15 mouse cellular contexts compared by ENCODE assay signal in the genomic region with DNA sequence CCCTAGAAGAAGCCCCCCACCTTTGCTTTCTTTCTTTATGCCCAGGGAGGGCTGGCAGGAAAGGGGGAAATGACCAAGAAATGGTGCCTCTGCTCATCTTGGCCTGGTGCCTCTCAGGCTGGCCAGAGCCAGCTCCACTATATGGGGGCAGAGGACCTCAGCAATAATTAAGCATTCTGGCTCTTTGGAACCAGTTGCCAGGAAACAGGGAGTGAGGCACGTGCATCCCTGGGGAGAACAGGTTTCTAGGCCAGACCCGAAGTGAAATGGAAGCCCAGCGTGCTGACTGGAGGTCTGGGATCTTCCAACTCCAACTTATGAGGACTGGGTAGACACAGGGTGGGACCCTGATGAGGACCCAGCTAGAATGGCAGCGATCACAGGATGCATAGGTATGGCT. TPM values are rescaled to one million over a fixed set of nuclear protein-coding genes. Genes with fewer than 3 reads are reported as not detected.
DNase-seq lines count a peak whose midpoint lies in the region; ATAC-seq lines count a peak whose summit lies in the region.
"Had no signal": no experiment of that assay in that cellular context is flagged by ENCODE, and none has a peak within 500 bp of the region (broad histone marks: within the 10 kb centered on the region; RNA-seq: fewer than 3 reads in every experiment).

No protein-coding gene starts in this region.

- H3K9ac ChIP-seq in embryonic facial prominence, embryonic 12.5 days = no peak overlapping the region
- H3K9ac ChIP-seq in hindbrain, embryonic 12.5 days = no peak overlapping the region

- intact Hi-C loops in heart, postnatal 25 days (cut with DNase I) = loop anchor here (5.0 to 10.0 kb wide), 2 partner anchors 229 to 244 kb away; a partner anchor contains a TSS

- H3K4me2 ChIP-seq in embryonic facial prominence, embryonic 12.5 days (replicated peaks) = peak overlapping the region; percentile 93; the same call in 1 of the 2 replicates
- 0 out of 2 replicates have a peak overlapping the region, but pooled peaks have one; percentile 96 for H3K4me2 ChIP-seq in hindbrain, embryonic 12.5 days (replicated peaks)

- H3K4me1 ChIP-seq in embryonic facial prominence, embryonic 12.5 days = peaks cover 32% of the 10 kb centered on the region
- H3K4me1 ChIP-seq in hindbrain, embryonic 12.5 days = peaks cover 36% of the 10 kb centered on the region

- H3K27me3 ChIP-seq in embryonic facial prominence, embryonic 12.5 days = peaks cover 51% of the 10 kb centered on the region
- H3K27me3 ChIP-seq in hindbrain, embryonic 12.5 days = peaks cover 52% of the 10 kb centered on the region

- DNase-seq in kidney, adult 18-20 months = peak; percentile 28
- no peak for DNase-seq in kidney, postnatal 10 days
- peak; percentile 26 for DNase-seq in naive thymus-derived CD4-positive, alpha-beta T cell, adult 2 months (ENCODE audit: low read depth)
- no peak for DNase-seq in adrenal gland, postnatal 36 days
- no peak for DNase-seq in frontal cortex, adult 2 months (ENCODE audit: extremely low spot score in 1 of 2, low spot score in 1 of 2)
- no peak for DNase-seq in heart, postnatal 25 days (ENCODE audit: low spot score)
- DNase-seq: gastrocnemius, postnatal 36 days; heart, postnatal 14 days had no signal

- H3K36me3 ChIP-seq in embryonic facial prominence, embryonic 12.5 days = no peaks in the 10 kb centered on the region
- H3K36me3 ChIP-seq in hindbrain, embryonic 12.5 days = no peaks in the 10 kb centered on the region
- H3K36me3 ChIP-seq: limb, embryonic 15.5 days had no signal

- no peak overlapping the region for H3K4me3 ChIP-seq in embryonic facial prominence, embryonic 12.5 days
- no peak overlapping the region for H3K4me3 ChIP-seq in hindbrain, embryonic 12.5 days

- 36% methylated on average over 4 of the region's 4 CpGs for WGBS in embryonic facial prominence, embryonic 12.5 days
- 28% methylated on average over 4 of the region's 4 CpGs for WGBS in hindbrain, embryonic 12.5 days

- no peak overlapping the region for H3K27ac ChIP-seq in embryonic facial prominence, embryonic 12.5 days
- no peak overlapping the region for H3K27ac ChIP-seq in hindbrain, embryonic 12.5 days
- H3K27ac ChIP-seq: limb, embryonic 15.5 days had no signal

- no peaks in the 10 kb centered on the region for H3K9me3 ChIP-seq in embryonic facial prominence, embryonic 12.5 days
- H3K9me3 ChIP-seq in hindbrain, embryonic 12.5 days (replicated peaks) = no peaks in the 10 kb centered on the region
- H3K9me3 ChIP-seq: limb, embryonic 15.5 days had no signal

- ATAC-seq in embryonic facial prominence, embryonic 12.5 days (ENCODE audit: insufficient number of reproducible peaks, insufficient read depth, low FRiP score, low TSS enrichment) = no peak
- ATAC-seq in hindbrain, embryonic 12.5 days (ENCODE audit: low FRiP score) = no peak

RNA-seq across cellular contexts. Expression of a gene that starts 0.5 kb away (rescaled TPM):
- polyA plus RNA-seq in embryonic facial prominence, embryonic 12.5 days (2016; fragmentation: Nextera tagmentation; extraction: Ambion mirVana) = not detected in 2 replicates
- 0.35 and 0.39 TPM in 2 replicates for polyA plus RNA-seq in hindbrain, embryonic 12.5 days (2016; fragmentation: Nextera tagmentation; extraction: Ambion mirVana)
- not detected for total RNA-seq in adrenal gland, postnatal 36 days (2021)
- not detected in 2 replicates for polyA plus RNA-seq in frontal cortex, adult 2 months (2012; rRNA removed)
- total RNA-seq in heart, postnatal 25 days (2021) = not detected
- total RNA-seq: gastrocnemius, postnatal 36 days; heart, postnatal 14 days had no signal
- polyA plus RNA-seq: activated CD4-positive, CD25-positive, alpha-beta regulatory T cell, adult 4 months; large intestine, adult 2 months; limb, embryonic 15.5 days; lung, postnatal 0 days; stomach, embryonic 16.5 days had no signal

RNA-seq across cellular contexts. Expression of a gene that starts 0.9 kb away (rescaled TPM):
- 19.5 and 19.8 TPM in 2 replicates for polyA plus RNA-seq in embryonic facial prominence, embryonic 12.5 days (2016; fragmentation: Nextera tagmentation; extraction: Ambion mirVana)
- 18.3 TPM in 2 replicates for polyA plus RNA-seq in hindbrain, embryonic 12.5 days (2016; fragmentation: Nextera tagmentation; extraction: Ambion mirVana)
- 10 to 100 TPM in 1 of 2 experiments, 1 to 10 TPM in 1; 9.6 to 12.9 TPM for total RNA-seq in adrenal gland, postnatal 36 days (2021)
- polyA plus RNA-seq in frontal cortex, adult 2 months (2012; rRNA removed) = 10.0 and 11.3 TPM in 2 replicates
- 1 to 10 TPM; 3.1 to 3.2 TPM for total RNA-seq in heart, postnatal 25 days (2021)

RNA-seq across cellular contexts. Expression of a gene that starts 2.8 kb away (rescaled TPM):
- 1.4 and 1.7 TPM in 2 replicates for polyA plus RNA-seq in embryonic facial prominence, embryonic 12.5 days (2016; fragmentation: Nextera tagmentation; extraction: Ambion mirVana)
- polyA plus RNA-seq in hindbrain, embryonic 12.5 days (2016; fragmentation: Nextera tagmentation; extraction: Ambion mirVana) = 0.31 and 0.66 TPM in 2 replicates
- total RNA-seq in adrenal gland, postnatal 36 days (2021) = not detected
- polyA plus RNA-seq in frontal cortex, adult 2 months (2012; rRNA removed) = not detected in 2 replicates
- not detected for total RNA-seq in heart, postnatal 25 days (2021)
- total RNA-seq: gastrocnemius, postnatal 36 days; heart, postnatal 14 days had no signal
- polyA plus RNA-seq: large intestine, adult 2 months; lung, postnatal 0 days had no signal

RNA-seq across cellular contexts. Expression of a gene that starts 7.7 kb away (rescaled TPM):
- 6.3 and 6.4 TPM in 2 replicates for polyA plus RNA-seq in embryonic facial prominence, embryonic 12.5 days (2016; fragmentation: Nextera tagmentation; extraction: Ambion mirVana)
- 8.5 and 8.9 TPM in 2 replicates for polyA plus RNA-seq in hindbrain, embryonic 12.5 days (2016; fragmentation: Nextera tagmentation; extraction: Ambion mirVana)
- 10 to 100 TPM in 1 of 2 experiments, 1 to 10 TPM in 1; 6.0 to 11.6 TPM for total RNA-seq in adrenal gland, postnatal 36 days (2021)
- 7.4 and 7.9 TPM in 2 replicates for polyA plus RNA-seq in frontal cortex, adult 2 months (2012; rRNA removed)
- total RNA-seq in heart, postnatal 25 days (2021) = 1 to 10 TPM; 6.0 to 7.6 TPM
- polyA plus RNA-seq: activated CD4-positive, CD25-positive, alpha-beta regulatory T cell, adult 4 months had no signal

RNA-seq across cellular contexts. Expression of a gene that starts 8.1 kb away (rescaled TPM):
- 2.1 and 2.5 TPM in 2 replicates for polyA plus RNA-seq in embryonic facial prominence, embryonic 12.5 days (2016; fragmentation: Nextera tagmentation; extraction: Ambion mirVana)
- 0.46 and 1.3 TPM in 2 replicates for polyA plus RNA-seq in hindbrain, embryonic 12.5 days (2016; fragmentation: Nextera tagmentation; extraction: Ambion mirVana)
- under 1 TPM; 0.23 to 0.40 TPM for total RNA-seq in adrenal gland, postnatal 36 days (2021)
- polyA plus RNA-seq in frontal cortex, adult 2 months (2012; rRNA removed) = 0.36 and 0.44 TPM in 2 replicates
- 1 to 10 TPM; 2.9 to 3.0 TPM for total RNA-seq in heart, postnatal 25 days (2021)
- polyA plus RNA-seq: activated CD4-positive, CD25-positive, alpha-beta regulatory T cell, adult 4 months had no signal

Comparison
In these comparisons a context has a peak if more than half of its experiments do, and no peak if none do; other contexts are left out.
1. DNase-seq: peak in kidney, adult 18-20 months (single experiment) and naive thymus-derived CD4-positive, alpha-beta T cell, adult 2 months (single experiment); none in kidney, postnatal 10 days (single experiment), adrenal gland, postnatal 36 days (0 of 2), frontal cortex, adult 2 months (0 of 2) and heart, postnatal 25 days (single experiment).